Mouse (Mus musculus) thymus, postnatal 4 days (tissue): ENCODE measurements around the gene Sh3glb2.

Experiments
- DNase-seq: peaks from one replicate; pipeline ENCODE4 v3.0.0; 2021

Gene Sh3glb2

GRCm38 (mm10) chr2:30358533-30359531 is at the start of gene Sh3glb2:
TSS of gene Sh3glb2 (minus strand) at chr2:30359337.
- DNase-seq: peak; percentile 96

- DNase-seq: no peak
Observed at GRCm38 (mm10) chr2:30408452-30409100, 49.4 kb upstream of the Sh3glb2 start.

DNA sequence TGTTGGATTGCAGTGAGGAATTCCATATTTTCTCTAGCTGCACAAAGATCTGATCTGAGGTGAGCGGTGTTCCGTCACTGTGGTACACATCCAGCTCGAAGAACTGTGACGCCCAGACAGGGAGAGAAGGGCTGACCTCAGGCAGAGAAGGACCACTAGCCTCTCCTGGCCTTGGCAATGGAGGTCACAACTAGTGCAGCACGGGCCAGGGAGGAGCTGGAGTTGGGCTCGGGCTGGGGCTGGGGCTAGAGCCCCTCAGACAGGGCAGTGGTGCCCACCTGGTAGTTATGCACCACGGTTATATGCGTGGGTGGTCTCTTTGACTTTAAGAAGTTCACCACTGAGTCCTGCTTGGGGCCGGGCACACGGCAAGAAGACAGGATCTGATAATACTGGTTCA is 48.6 kb upstream of the Sh3glb2 start:
- DNase-seq: no peak

GRCm38 (mm10) chr2:30407221-30407620 is 48.1 kb upstream of the Sh3glb2 start:
- DNase-seq: no peak

DNA sequence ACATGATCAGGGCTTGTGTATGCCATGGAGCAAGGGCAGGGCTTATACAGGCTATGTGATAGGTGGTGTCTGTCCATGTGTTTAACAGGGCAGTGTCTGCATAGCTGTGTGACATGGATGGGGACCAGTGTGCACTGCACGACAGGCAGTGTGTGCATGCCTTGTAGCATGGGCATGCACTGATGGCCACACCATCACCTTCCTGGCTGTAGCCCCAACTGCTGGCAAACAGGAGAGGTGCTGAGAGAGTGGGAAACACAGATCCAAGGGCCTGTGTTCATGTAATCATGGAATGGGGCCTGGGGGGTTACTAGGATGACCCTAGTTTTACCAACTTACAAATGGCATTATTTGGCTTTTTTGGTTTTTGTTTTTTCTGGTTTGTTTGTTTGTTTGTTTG is 44.7 kb upstream of the Sh3glb2 start:
- peak; percentile 36 for DNase-seq

GRCm38 (mm10) chr2:30402843-30403242 is 43.7 kb upstream of the Sh3glb2 start:
- no peak for DNase-seq

- no peak for DNase-seq
Observed at GRCm38 (mm10) chr2:30402351-30402826, 43.3 kb upstream of the Sh3glb2 start.

DNA sequence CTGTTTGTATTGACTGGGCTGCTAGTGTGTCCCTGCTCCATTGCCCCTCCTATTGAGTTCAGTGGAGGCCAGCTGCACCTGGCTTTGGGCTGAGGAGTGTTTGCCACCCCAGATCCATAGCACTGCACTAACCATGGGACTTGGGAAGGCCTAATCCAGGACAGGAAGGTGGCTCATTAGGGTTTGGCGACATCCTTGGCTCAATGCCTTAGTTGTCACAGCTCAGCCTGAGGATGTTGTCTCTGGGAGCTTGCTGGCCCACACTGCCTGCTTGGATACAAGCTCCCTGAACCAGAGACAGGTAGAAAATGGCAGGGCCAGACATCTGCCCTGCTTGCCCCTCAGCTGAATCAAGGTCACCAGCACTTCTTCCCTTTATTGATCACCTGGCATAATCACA is 42.4 kb upstream of the Sh3glb2 start:
- DNase-seq: no peak

DNA sequence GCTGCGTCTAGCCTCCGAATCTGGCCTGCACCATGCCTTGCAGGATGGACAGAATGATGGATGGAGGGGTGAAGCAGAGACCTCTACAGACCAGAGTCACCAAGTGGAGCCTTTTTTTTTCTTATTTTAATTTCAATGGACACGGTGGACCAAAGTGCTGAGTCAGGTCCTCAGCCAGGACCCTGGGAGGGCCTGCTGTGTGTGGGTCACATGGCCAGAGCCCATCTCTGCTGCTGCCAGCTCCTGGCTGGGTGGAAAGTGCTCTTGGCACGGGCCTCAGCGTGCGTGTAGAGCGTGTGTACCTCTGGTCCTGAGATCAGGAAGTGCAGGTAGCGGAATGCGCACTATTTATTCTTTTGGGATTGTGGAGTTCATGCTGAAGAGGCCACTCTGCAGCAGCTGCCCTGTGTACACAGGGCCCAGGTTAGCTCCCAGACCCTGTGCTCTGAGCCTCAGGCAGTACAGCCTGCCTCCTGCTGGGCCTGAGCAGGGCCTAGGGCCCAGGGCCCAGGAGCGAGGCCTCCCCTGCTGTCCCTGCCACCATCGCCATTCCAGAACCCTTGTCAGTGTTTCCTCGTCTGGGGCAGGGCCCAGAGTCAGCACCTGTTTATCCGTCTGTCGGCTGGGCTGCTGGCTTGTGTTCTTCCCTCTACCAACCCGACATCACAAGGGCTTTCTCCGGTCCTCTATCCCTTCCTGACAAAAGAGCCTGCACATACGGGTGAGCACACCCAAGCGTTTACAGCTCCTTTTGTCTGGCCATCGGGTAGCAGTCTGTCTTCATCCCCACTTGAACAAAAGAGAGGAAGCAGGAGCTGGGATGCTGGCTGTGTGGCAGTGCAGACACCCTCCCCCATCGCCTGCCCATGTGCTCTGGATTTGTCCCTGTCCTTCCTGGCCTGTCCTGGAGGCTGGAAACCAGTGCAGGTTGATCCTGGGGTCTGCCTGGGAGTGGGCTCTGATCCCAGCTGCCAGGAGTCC is 40.3 kb upstream of the Sh3glb2 start:
- DNase-seq: no peak

DNA sequence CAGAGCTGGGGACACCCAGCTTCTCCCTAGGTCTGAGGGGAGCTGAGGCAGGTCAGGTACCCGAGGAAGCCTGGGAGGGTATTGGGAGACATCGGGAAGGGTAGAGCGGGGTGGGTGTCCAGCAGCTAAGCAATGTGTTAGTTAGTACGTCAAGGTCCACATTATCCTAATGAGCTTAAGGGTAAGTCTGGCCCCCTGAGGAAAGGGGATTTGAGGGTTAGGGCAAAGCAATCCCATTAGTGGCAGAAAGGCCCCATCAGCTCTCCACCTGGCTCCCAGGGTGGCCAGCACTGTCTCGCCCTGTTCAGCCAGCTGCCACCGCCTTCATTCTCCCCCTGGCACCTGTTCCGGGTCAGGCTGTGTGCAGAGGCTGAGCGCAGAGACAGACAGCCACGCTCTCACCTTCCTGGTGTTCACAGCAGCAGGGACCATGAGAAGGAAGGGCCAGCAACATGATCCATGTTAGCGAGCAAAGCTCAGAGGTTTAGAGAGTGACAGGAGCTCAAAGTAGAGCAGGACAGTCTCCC is 38.9 kb upstream of the Sh3glb2 start:
- no peak for DNase-seq

GRCm38 (mm10) chr2:30396246-30396645 is 37.1 kb upstream of the Sh3glb2 start:
- DNase-seq: no peak

DNA sequence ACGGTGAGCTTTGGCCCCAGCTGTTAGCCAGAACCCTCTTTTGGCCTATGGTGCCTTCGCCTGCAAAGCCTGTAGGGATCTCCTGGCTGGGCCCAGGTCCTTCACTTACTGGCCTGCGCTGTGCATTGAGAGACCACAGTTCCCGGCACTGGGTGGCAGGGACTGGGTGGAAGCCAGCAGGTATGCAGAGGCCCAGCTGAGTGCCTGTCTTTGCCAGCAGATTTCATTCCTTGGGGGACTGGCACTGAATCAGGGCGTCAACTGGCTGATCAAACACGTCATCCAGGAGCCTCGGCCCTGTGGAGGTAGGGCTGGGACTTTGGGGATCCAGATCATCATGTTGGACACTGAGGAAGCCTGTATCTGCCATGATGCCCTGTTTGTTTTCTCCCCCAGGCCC is 36.6 kb upstream of the Sh3glb2 start:
- DNase-seq: no peak

DNA sequence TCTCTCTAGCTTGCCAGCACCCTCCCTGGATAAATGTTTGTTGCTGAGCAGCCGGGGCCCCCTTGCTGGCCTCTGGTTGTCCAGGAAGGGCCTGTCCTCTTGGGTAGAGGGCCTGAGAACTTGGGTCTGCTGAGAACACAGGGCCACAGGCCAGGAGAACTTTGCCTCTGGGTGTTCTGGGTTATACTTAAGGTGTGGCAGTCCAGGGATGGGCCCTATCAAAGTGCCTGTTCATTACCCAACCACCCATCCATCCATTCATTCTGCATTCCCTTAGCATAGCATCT is 34.2 kb upstream of the Sh3glb2 start:
- DNase-seq: no peak

DNA sequence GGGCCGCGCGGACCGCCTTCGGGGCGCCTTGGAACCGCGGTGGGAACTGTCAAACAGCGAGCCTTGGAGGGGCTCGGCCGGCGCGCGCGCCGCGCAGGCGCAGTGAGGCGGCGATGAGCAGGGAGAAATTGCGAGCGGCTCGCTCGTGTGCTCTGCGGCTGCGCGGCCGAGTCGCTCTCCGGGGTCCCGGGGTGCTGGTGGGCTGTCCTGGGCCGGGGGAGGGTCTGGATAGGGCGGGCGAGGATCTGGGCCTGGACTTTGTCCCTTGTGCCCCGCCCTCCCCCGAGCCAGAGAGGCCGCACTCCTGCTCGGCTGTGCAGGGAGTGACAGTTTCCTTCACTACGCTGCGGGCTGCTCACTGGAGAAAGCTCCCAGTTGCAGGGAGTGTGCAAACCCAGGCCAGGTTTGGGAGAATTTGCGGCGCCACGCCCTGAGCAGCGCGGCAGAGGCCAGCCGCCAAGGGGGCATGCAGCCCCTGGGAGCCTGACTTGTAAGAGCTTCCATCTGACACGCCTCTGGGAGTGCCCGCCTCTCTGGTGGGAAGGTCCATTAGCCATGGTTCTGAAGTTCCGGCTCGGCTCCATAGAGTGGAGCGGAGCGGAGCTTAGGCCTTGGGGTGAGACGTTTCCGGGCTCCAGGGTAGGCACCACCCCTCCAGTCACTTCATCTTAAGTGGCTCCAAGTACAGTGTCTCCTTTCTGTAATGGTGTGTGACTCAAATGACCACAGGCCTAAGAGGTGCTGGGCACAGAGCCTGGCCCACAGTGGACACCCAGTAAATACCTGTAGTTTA is 33.6 kb upstream of the Sh3glb2 start:
- DNase-seq: peak; percentile 91

DNA sequence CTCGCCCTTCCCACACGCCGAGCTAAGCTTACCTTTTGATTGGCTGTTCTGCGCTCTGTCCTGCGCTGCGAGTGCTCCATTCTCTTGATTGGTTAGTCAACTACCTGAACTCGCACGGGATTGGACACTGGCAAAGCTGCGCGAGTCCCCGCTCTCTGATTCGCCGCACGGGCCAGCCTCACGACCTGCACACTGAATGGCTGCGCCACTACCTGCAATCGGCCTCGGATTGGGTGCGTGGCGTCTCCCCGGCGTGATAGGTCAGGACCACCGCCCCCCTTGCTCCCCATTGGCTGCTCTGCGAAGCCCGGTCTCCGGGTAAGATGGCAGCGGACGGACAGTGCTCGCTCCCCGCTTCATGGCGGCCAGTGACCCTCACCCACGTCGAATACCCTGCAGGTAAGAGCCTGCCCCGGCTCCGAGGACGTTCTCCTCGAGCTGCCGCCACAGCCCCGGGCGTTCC is 33.0 kb upstream of the Sh3glb2 start, which contains the start of gene Dolpp1:
Gene Dolpp1 (plus strand): TSS at position 141 of the 463 bp plus-strand sequence.
- DNase-seq: peak; percentile 93

DNA sequence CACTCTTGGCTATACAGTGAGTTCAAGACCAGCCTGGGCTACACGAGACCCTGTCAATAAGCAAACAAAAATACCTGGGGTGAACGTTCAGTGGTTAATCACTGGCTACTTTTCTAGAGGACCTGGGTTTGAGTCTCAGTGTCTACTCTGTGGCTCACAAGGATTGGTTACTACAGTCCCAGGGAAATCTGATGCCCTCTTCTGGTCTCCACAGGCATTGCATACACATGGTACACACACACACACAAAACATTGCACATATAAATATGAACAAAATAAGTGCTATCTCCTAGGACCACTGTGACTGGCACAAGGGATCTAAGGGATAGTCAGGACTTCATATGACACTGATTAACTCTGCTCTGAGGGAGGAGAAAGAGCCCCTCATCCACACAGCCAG is 29.9 kb upstream of the Sh3glb2 start:
- DNase-seq: no peak

DNA sequence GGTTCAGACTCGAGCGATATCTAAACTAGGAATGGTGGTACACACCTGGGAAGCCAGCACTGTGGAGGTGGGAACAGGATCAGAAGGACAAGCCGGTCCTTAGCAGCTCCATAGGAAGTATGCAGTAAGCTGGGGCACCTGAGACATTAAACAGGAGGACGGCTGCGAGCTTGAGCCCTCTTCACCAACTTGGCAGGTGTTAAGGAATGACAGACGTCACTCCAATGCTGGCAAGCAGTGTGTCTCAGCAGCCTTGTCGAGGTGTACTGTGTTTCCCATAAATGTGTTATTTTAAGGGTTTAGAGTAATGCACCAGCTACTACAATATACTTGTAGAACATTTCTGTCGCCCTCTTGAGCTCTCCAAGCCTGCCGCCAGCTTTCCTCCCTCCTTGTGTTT is 27.8 kb upstream of the Sh3glb2 start:
- DNase-seq: no peak

- no peak for DNase-seq
Observed at GRCm38 (mm10) chr2:30385591-30385990, 26.5 kb upstream of the Sh3glb2 start.

DNA sequence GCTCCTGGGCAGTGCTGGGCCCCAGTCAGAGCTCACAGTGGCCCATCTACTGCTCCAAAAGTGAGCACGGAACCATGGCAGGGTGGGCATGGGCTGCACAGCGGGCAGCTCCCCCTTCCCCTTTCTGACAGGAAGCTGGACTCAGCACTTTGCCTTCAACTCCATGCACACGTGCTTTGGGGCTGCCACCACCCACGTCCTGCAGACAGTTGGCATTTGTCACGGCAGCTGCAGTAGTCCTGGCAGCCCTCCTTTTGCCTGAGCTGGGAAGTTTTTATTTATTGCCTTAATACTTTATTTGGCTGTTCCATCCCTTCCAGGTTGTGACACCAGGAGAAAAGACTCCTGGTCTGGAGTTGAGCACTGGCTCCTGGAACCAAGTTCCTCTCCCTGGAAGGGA is 25.7 kb upstream of the Sh3glb2 start:
- DNase-seq: no peak

- DNase-seq: no peak
Observed at GRCm38 (mm10) chr2:30381377-30381725, 22.2 kb upstream of the Sh3glb2 start.

DNA sequence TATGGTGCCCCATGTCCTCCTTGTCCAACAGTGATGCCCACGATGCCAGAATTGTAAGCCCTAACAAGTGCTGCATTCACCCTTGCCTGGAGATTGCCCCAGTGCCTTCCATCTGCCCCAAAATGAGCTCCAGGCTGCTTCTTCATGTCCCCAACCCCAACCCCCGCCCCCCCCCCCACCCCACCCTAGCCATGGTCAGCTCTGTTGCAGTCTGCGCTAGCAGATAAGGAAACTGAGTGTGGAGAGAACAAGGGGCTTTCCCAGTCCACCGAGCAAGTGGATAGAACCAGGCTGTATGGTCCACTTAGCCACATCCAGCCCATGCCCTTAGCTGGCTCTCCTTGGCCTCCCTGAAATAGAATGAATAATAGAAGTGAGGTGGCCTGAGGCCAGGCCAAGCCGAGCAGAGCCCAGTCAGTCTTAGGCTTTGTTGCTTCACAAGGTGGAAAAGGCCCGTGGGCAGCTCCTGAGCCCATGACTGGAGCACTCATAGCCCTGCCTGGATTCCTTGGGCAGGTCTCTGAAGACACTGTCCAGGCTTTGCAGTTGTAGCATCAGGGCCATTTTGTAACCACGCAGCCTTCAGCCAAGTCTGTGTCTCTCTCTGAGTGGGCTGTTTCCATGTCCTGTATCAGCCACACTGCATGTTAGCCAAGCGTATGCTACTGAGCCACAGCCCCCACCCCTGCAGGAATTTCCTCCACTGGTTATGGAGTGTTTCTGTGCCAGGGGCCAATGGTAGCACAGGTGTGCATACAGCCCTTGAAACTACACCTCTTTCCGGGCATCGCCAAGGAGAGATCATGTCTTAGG is 21.6 kb upstream of the Sh3glb2 start:
- no peak for DNase-seq
